ENCODE assay signal across 8 mouse cellular contexts in genomic region chr2:45109161-45109950, GRCm38 (mm10). TPM values are rescaled to one million over a fixed set of nuclear protein-coding genes. Genes with fewer than 3 reads are reported as not detected.
DNase-seq lines count a peak whose midpoint lies in the region; ATAC-seq and TF ChIP-seq lines count a peak whose summit lies in the region.

No protein-coding gene starts in this region.

- no peak for TF ChIP-seq CTCF in heart, adult 2 months (IDR thresholded peaks at IDR 0.05)
- no peak for TF ChIP-seq CTCF in Patski (IDR thresholded peaks at IDR 0.05)

- TF ChIP-seq EP300 in heart, adult 2 months (IDR thresholded peaks at IDR 0.05; ENCODE audit: insufficient read depth, low read depth, low read length) = no peak

- peaks cover 8% of the 10 kb centered on the region for H3K36me3 ChIP-seq in heart, adult 2 months (ENCODE audit: control insufficient read depth, insufficient read depth, low read length)
- H3K36me3 ChIP-seq in forebrain, embryonic 12.5 days (replicated peaks) = no peaks in the 10 kb centered on the region
- H3K36me3 ChIP-seq in hindbrain, embryonic 15.5 days = no peaks in the 10 kb centered on the region
- 0 out of 2 replicates have a peak, but pooled peaks cover 6% of the 10 kb centered on the region for H3K36me3 ChIP-seq in macrophage (ENCODE audit: inconsistent target)
- no peaks in the 10 kb centered on the region for H3K36me3 ChIP-seq in stomach, embryonic 16.5 days (ENCODE audit: control insufficient read depth, insufficient read depth, low read length)

- peak overlapping the region; percentile 94 for H3K27ac ChIP-seq in heart, adult 2 months
- peak overlapping the region; percentile 98 for H3K27ac ChIP-seq in forebrain, embryonic 12.5 days
- H3K27ac ChIP-seq in hindbrain, embryonic 15.5 days (replicated peaks) = peak overlapping the region; percentile 93
- H3K27ac ChIP-seq in macrophage = peak overlapping the region; percentile 99
- peak overlapping the region; percentile 87 for H3K27ac ChIP-seq in stomach, embryonic 16.5 days (ENCODE audit: low read length)

- peak; percentile 63 to 74 for DNase-seq in heart, adult 2 months
- DNase-seq in heart, adult 8-10 months (ENCODE audit: low spot score) = no peak
- no peak for DNase-seq in Patski (ENCODE audit: low read depth, low spot score)
- DNase-seq in cerebellum, adult 11-12 months = no peak

- intact Hi-C loops in heart, adult 2 months (cut with DNase I) = loop anchor here (2.0 to 5.0 kb wide), 2 partner anchors 87 to 183 kb away; partner anchors contain the start of gene Gtdc1

- H3K79me2 ChIP-seq in heart, adult 2 months (replicated peaks; ENCODE audit: control insufficient read depth, insufficient read depth, low read length) = no peaks in the 10 kb centered on the region
- H3K79me2 ChIP-seq in macrophage (ENCODE audit: inconsistent target) = peaks cover 85% of the 10 kb centered on the region

- TF ChIP-seq POLR2A in heart, adult 2 months (IDR thresholded peaks at IDR 0.05; ENCODE audit: insufficient read depth, low read depth, low read length) = no peak

- H3K4me1 ChIP-seq in heart, adult 2 months (ENCODE audit: control insufficient read depth, insufficient read depth, low read length) = peaks cover 12% of the 10 kb centered on the region
- peaks cover 51% of the 10 kb centered on the region for H3K4me1 ChIP-seq in forebrain, embryonic 12.5 days
- H3K4me1 ChIP-seq in hindbrain, embryonic 15.5 days (replicated peaks) = peaks cover 36% of the 10 kb centered on the region
- H3K4me1 ChIP-seq in stomach, embryonic 16.5 days (ENCODE audit: control insufficient read depth, insufficient read depth, low read length) = peaks cover 2% of the 10 kb centered on the region

- under 1% methylated on average over 50 of the region's 74 CpGs for WGBS in heart, adult 2 months
- 1% methylated on average over 56 of the region's 74 CpGs for WGBS in forebrain, embryonic 12.5 days
- WGBS in hindbrain, embryonic 15.5 days = under 1% methylated on average over 34 of the region's 74 CpGs
- under 1% methylated on average over 22 of the region's 74 CpGs for WGBS in macrophage (ENCODE audit: missing documents)
- WGBS in stomach, embryonic 16.5 days = under 1% methylated on average over 61 of the region's 74 CpGs

- no peaks in the 10 kb centered on the region; the same call in 1 of the 2 replicates for H3K27me3 ChIP-seq in heart, adult 2 months (ENCODE audit: control insufficient read depth, insufficient read depth, low read length)
- no peaks in the 10 kb centered on the region for H3K27me3 ChIP-seq in Patski
- no peaks in the 10 kb centered on the region for H3K27me3 ChIP-seq in forebrain, embryonic 12.5 days
- H3K27me3 ChIP-seq in hindbrain, embryonic 15.5 days = no peaks in the 10 kb centered on the region
- 0 out of 2 replicates have a peak, but pooled peaks cover 2% of the 10 kb centered on the region for H3K27me3 ChIP-seq in stomach, embryonic 16.5 days (ENCODE audit: control insufficient read depth, insufficient read depth, low read length)

- in situ Hi-C loops in Patski (cut with MboI; ENCODE audit: low pct_unique_long_range_greater_than_20kb) = loop anchor here (5.0 kb wide), 1 partner anchor 142 kb away; no protein-coding TSS in a partner anchor

- CTCF ChIA-PET in Patski (lab: Charles Lee) = no interaction called here

- peak; percentile 44 for ATAC-seq in Patski
- peak; percentile 24 for ATAC-seq in forebrain, embryonic 12.5 days (ENCODE audit: low FRiP score)
- ATAC-seq in hindbrain, embryonic 15.5 days (ENCODE audit: low FRiP score, low read depth) = peak; percentile 12; the same call in 1 of the 2 replicates
- ATAC-seq in stomach, embryonic 16.5 days (ENCODE audit: insufficient read depth, low FRiP score) = peak; percentile 17; the same call in 1 of the 2 replicates

- H3K4me2 ChIP-seq in forebrain, embryonic 12.5 days = peak overlapping the region; percentile 69
- peak overlapping the region; percentile 81 for H3K4me2 ChIP-seq in hindbrain, embryonic 15.5 days
- H3K4me2 ChIP-seq in stomach, embryonic 16.5 days (ENCODE audit: low read depth, low read length) = peak overlapping the region; percentile 68

- H3K4me3 ChIP-seq in heart, adult 2 months = peak overlapping the region; percentile 78
- H3K4me3 ChIP-seq in forebrain, embryonic 12.5 days (replicated peaks) = peak overlapping the region; percentile 97
- peak overlapping the region; percentile 80 for H3K4me3 ChIP-seq in hindbrain, embryonic 15.5 days
- H3K4me3 ChIP-seq in macrophage (ENCODE audit: inconsistent target) = peak overlapping the region; percentile 81
- H3K4me3 ChIP-seq in stomach, embryonic 16.5 days (replicated peaks; ENCODE audit: low read length) = peak overlapping the region; percentile 74

- no peaks in the 10 kb centered on the region for H3K9me3 ChIP-seq in forebrain, embryonic 12.5 days
- no peaks in the 10 kb centered on the region for H3K9me3 ChIP-seq in hindbrain, embryonic 15.5 days
- H3K9me3 ChIP-seq in stomach, embryonic 16.5 days (replicated peaks; ENCODE audit: control insufficient read depth, low read length) = no peaks in the 10 kb centered on the region

- POLR2A ChIA-PET in Patski (lab: Charles Lee) = no interaction called here

- peak overlapping the region; percentile 86 for H3K9ac ChIP-seq in heart, adult 2 months (ENCODE audit: low read depth, low read length)
- H3K9ac ChIP-seq in forebrain, embryonic 12.5 days = peak overlapping the region; percentile 100
- H3K9ac ChIP-seq in hindbrain, embryonic 15.5 days = peak overlapping the region; percentile 82
- H3K9ac ChIP-seq in stomach, embryonic 16.5 days (ENCODE audit: low read length) = peak overlapping the region; percentile 93

RNA-seq across cellular contexts. Expression of gene Zeb2, which starts 7.8 kb away (rescaled TPM):
- 10 to 100 TPM; 46.7 to 50.0 TPM for total RNA-seq in heart, adult 2 months (2021)
- 16.5 and 34.3 TPM in 2 replicates for polyA plus RNA-seq in heart, adult 2 months (2012; rRNA removed)
- 10 to 100 TPM; 41.1 to 54.9 (median 50.8) TPM for total RNA-seq in heart, adult 8-10 months (2022)
- polyA plus RNA-seq in Patski (2021) (19.8 TPM), macrophage (2018) (134 to 164 TPM (median 138 TPM) in 3 replicates)
- 63.3 and 74.3 TPM in 2 replicates for polyA plus RNA-seq in forebrain, embryonic 12.5 days (2016; fragmentation: Nextera tagmentation; extraction: Ambion mirVana)
- 37.0 and 38.0 TPM in 2 replicates for polyA plus RNA-seq in hindbrain, embryonic 15.5 days (2015; fragmentation: Nextera tagmentation; extraction: Ambion mirVana)
- 1,000 to 10,000 TPM; 2,413 to 6,939 (median 3,772) TPM for total RNA-seq in macrophage (2018; cell fraction: chromatin; rRNA removed)
- 100 to 1,000 TPM; 305 to 558 (median 425) TPM for total RNA-seq in macrophage (2018; cell fraction: cytosol; rRNA removed)
- total RNA-seq in macrophage (2018; cell fraction: nucleus; rRNA removed) = 1,000 to 10,000 TPM; 1,334 to 4,677 (median 2,196) TPM
- polyA plus RNA-seq in stomach, embryonic 16.5 days (2015; fragmentation: Nextera tagmentation; extraction: Ambion mirVana) = 43.8 and 50.6 TPM in 2 replicates

Comparison
In these comparisons a context has a peak if more than half of its experiments do, and no peak if none do; other contexts are left out.
1. DNase-seq: peak in heart, adult 2 months (2 of 2); none in heart, adult 8-10 months (single experiment), Patski (single experiment) and cerebellum, adult 11-12 months (single experiment).
2. Peak in every context shown above with its lines, with median percentiles within 50 percentile points of each other: H3K27ac ChIP-seq, H3K4me3 ChIP-seq, H3K9ac ChIP-seq, ATAC-seq and H3K4me2 ChIP-seq.